Mouse (Mus musculus) ovary, adult 18-20 months (tissue): ENCODE measurements around the gene Tcf7l2.

ENCODE experiments used
- DNase-seq: peaks from one replicate; pipeline ENCODE4 v3.0.0; 2022; ENCODE audit warnings: low spot score, mixed read lengths

Tcf7l2 gene

GRCm38 (mm10) chr19:55794194-55794945 is 52.8 kb downstream of the Tcf7l2 start:
- DNase-seq, result no peak

- DNase-seq, result no peak
Observed at GRCm38 (mm10) chr19:55794946-55795340, 53.3 kb downstream of the Tcf7l2 start.

GRCm38 (mm10) chr19:55795349-55795748 is 53.7 kb downstream of the Tcf7l2 start:
- DNase-seq, result no peak

- DNase-seq, result no peak
Observed at GRCm38 (mm10) chr19:55797834-55798233, 56.2 kb downstream of the Tcf7l2 start.

GRCm38 (mm10) chr19:55799411-55799810 is 57.8 kb downstream of the Tcf7l2 start:
- DNase-seq, result no peak

- DNase-seq, result no peak
Observed at GRCm38 (mm10) chr19:55800059-55800458, 58.4 kb downstream of the Tcf7l2 start.

- DNase-seq, result no peak
Observed at GRCm38 (mm10) chr19:55803121-55803520, 61.5 kb downstream of the Tcf7l2 start.

- DNase-seq, result no peak
Observed at GRCm38 (mm10) chr19:55803797-55804196, 62.2 kb downstream of the Tcf7l2 start.

- no peak for DNase-seq
Observed at GRCm38 (mm10) chr19:55804795-55805194, 63.2 kb downstream of the Tcf7l2 start.

GRCm38 (mm10) chr19:55806434-55807193 is 65.0 kb downstream of the Tcf7l2 start:
- DNase-seq, result no peak

- DNase-seq, result no peak
Observed at GRCm38 (mm10) chr19:55807194-55808053, 65.8 kb downstream of the Tcf7l2 start.

- DNase-seq, result no peak
Observed at GRCm38 (mm10) chr19:55808304-55808703, 66.7 kb downstream of the Tcf7l2 start.

GRCm38 (mm10) chr19:55809539-55809938 is 67.9 kb downstream of the Tcf7l2 start:
- DNase-seq, result no peak

- DNase-seq, result no peak
Observed at GRCm38 (mm10) chr19:55812236-55812635, 70.6 kb downstream of the Tcf7l2 start.

GRCm38 (mm10) chr19:55815010-55815790 is 73.6 kb downstream of the Tcf7l2 start:
- DNase-seq, result no peak

- no peak for DNase-seq
Observed at GRCm38 (mm10) chr19:55816974-55817373, 75.4 kb downstream of the Tcf7l2 start.

GRCm38 (mm10) chr19:55820202-55820601 is 78.6 kb downstream of the Tcf7l2 start:
- DNase-seq, result no peak

GRCm38 (mm10) chr19:55825001-55825827 is 83.6 kb downstream of the Tcf7l2 start:
- peak; percentile 62 for DNase-seq

GRCm38 (mm10) chr19:55825951-55826507 is 84.4 kb downstream of the Tcf7l2 start:
- DNase-seq, result no peak

GRCm38 (mm10) chr19:55827613-55828259 is 86.1 kb downstream of the Tcf7l2 start:
- DNase-seq, result peak; percentile 41
